8 mouse cellular contexts compared by ENCODE assay signal in the genomic region with DNA sequence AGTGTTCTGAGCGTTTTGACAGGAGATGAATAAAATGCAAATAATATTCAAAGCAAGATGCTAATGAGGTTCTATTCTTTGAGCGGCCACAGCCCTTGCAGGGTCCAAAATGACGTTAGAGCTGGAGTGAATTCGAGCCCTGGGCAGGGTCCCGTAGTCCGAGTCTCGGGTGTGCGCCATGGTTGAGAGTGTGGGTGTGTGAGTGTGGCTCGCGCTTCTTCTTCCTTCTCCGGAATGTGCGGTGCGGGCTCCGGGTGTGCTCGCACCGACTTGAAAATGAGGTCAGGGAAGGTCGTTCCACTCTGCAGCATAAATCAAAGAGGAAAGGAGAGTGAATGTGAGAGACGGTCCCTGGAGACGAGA. TPM values are rescaled to one million over a fixed set of nuclear protein-coding genes. Genes with fewer than 3 reads are reported as not detected.
A peak's percentile ranks its signal among the peaks of the same experiment; 100 is the strongest.
DNase-seq lines count a peak whose midpoint lies in the region; ATAC-seq and TF ChIP-seq lines count a peak whose summit lies in the region.

No protein-coding gene starts in this region.

- intact Hi-C loops in heart, postnatal 14 days (cut with DNase I): no loop called here

- H3K27ac ChIP-seq in heart, embryonic 14.5 days (replicated peaks in 1 of 2; ENCODE audit: control insufficient read depth in 1 of 2, insufficient read depth in 1 of 2, low read depth in 2 of 2, low read length in 2 of 2): no peak overlapping the region
- no peak overlapping the region for H3K27ac ChIP-seq in intestine, embryonic 14.5 days (ENCODE audit: low read depth)
- H3K27ac ChIP-seq in midbrain, postnatal 0 days (ENCODE audit: low read depth, low read length): no peak overlapping the region
- no peak overlapping the region for H3K27ac ChIP-seq in layer of hippocampus, adult 2 months

- TF ChIP-seq CTCF in midbrain, postnatal 0 days (IDR thresholded peaks at IDR 0.05): no peak
- TF ChIP-seq CTCF in layer of hippocampus, adult 2 months (conservative IDR thresholded peaks at IDR 0.05): no peak

- peaks cover 64% of the 10 kb centered on the region for H3K27me3 ChIP-seq in heart, embryonic 14.5 days (ENCODE audit: control insufficient read depth, insufficient read depth, low read length)
- peaks cover 57% of the 10 kb centered on the region for H3K27me3 ChIP-seq in intestine, embryonic 14.5 days (replicated peaks; ENCODE audit: control insufficient read depth, insufficient read depth, low read length)
- peaks cover 46% of the 10 kb centered on the region for H3K27me3 ChIP-seq in midbrain, postnatal 0 days (ENCODE audit: insufficient read depth, low read length)

- H3K36me3 ChIP-seq in heart, embryonic 14.5 days (ENCODE audit: control insufficient read depth, insufficient read depth, low read length): no peaks in the 10 kb centered on the region
- no peaks in the 10 kb centered on the region for H3K36me3 ChIP-seq in intestine, embryonic 14.5 days (ENCODE audit: control insufficient read depth, insufficient read depth, low read length)
- H3K36me3 ChIP-seq in midbrain, postnatal 0 days (ENCODE audit: insufficient read depth, low read length): no peaks in the 10 kb centered on the region

- H3K4me2 ChIP-seq in heart, embryonic 14.5 days (ENCODE audit: low read length): peak overlapping the region; percentile 80
- H3K4me2 ChIP-seq in intestine, embryonic 14.5 days (ENCODE audit: low read length): peak overlapping the region; percentile 80
- peak overlapping the region; percentile 1; the same call in 1 of the 2 replicates for H3K4me2 ChIP-seq in midbrain, postnatal 0 days (ENCODE audit: low read depth, low read length, poor library complexity, severe bottlenecking)

- peaks cover 22 to 36% of the 10 kb centered on the region in 2 experiments for H3K4me1 ChIP-seq in heart, embryonic 14.5 days (ENCODE audit: control insufficient read depth in 2 of 2, insufficient read depth in 2 of 2, low read length in 2 of 2)
- peaks cover 38% of the 10 kb centered on the region for H3K4me1 ChIP-seq in intestine, embryonic 14.5 days (replicated peaks; ENCODE audit: control insufficient read depth, insufficient read depth, low read length)
- peaks cover 4% of the 10 kb centered on the region; the same call in 1 of the 2 replicates for H3K4me1 ChIP-seq in midbrain, postnatal 0 days (ENCODE audit: insufficient read depth, low read length)

- peak overlapping the region; percentile 12 to 41 for H3K4me3 ChIP-seq in heart, embryonic 14.5 days (ENCODE audit: control insufficient read depth in 1 of 2, insufficient read depth in 1 of 2, low read depth in 1 of 2, low read length in 2 of 2)
- 0 out of 2 replicates have a peak overlapping the region, but pooled peaks have one; percentile 16 for H3K4me3 ChIP-seq in intestine, embryonic 14.5 days (ENCODE audit: low read depth, low read length)
- no peak overlapping the region for H3K4me3 ChIP-seq in midbrain, postnatal 0 days (ENCODE audit: low read depth, low read length)
- no peak overlapping the region for H3K4me3 ChIP-seq in layer of hippocampus, adult 2 months

- DNase-seq in heart, postnatal 14 days: no peak
- peak; percentile 71 for DNase-seq in embryo, embryonic 10 days (ENCODE audit: low spot score)
- DNase-seq in intestine, embryonic 14.5 days (ENCODE audit: low spot score): peak; percentile 61
- DNase-seq in midbrain, postnatal 0 days (ENCODE audit: low spot score): no peak
- no peak for DNase-seq in layer of hippocampus, adult 2 months (ENCODE audit: low spot score in 2 of 2)
- no peak for DNase-seq in frontal cortex, postnatal 10 days (ENCODE audit: low spot score in 2 of 2)
- no peak for DNase-seq in cerebellum, adult 11 months

- peaks cover 2% of the 10 kb centered on the region; the same call in 1 of the 2 replicates for H3K9me3 ChIP-seq in heart, embryonic 14.5 days (ENCODE audit: control insufficient read depth, low read length)
- peaks cover 2% of the 10 kb centered on the region; the same call in 1 of the 2 replicates for H3K9me3 ChIP-seq in intestine, embryonic 14.5 days (ENCODE audit: control insufficient read depth, low read length)
- no peaks in the 10 kb centered on the region for H3K9me3 ChIP-seq in midbrain, postnatal 0 days (ENCODE audit: low read length)

- H3K9ac ChIP-seq in heart, embryonic 14.5 days (ENCODE audit: low read length): no peak overlapping the region
- no peak overlapping the region for H3K9ac ChIP-seq in intestine, embryonic 14.5 days (ENCODE audit: low read length)
- H3K9ac ChIP-seq in midbrain, postnatal 0 days (replicated peaks; ENCODE audit: low read length, poor library complexity, severe bottlenecking): no peak overlapping the region

- under 1% methylated on average over 19 of the region's 19 CpGs for WGBS in heart, embryonic 14.5 days
- 1% methylated on average over 19 of the region's 19 CpGs for WGBS in intestine, embryonic 14.5 days
- 0% methylated on average over 19 of the region's 19 CpGs for WGBS in midbrain, postnatal 0 days

- no peak for ATAC-seq in heart, embryonic 14.5 days (ENCODE audit: insufficient number of reproducible peaks, insufficient read depth, low FRiP score, low read depth)
- ATAC-seq in intestine, embryonic 14.5 days (replicated peaks; ENCODE audit: low FRiP score, low TSS enrichment, low read depth): no peak
- no peak for ATAC-seq in midbrain, postnatal 0 days (ENCODE audit: low FRiP score)

RNA-seq across cellular contexts. Expression of gene 1700067P10Rik, which starts 9.4 kb away (rescaled TPM):
- not detected in 2 replicates for polyA plus RNA-seq in heart, embryonic 14.5 days (2014; fragmentation: Nextera tagmentation; extraction: Ambion mirVana)
- not detected for total RNA-seq in heart, postnatal 14 days (2021)
- not detected in 2 replicates for polyA plus RNA-seq in intestine, embryonic 14.5 days (2014; fragmentation: Nextera tagmentation; extraction: Ambion mirVana)
- total RNA-seq in midbrain, postnatal 0 days (2014; rRNA removed): not detected in 2 replicates
- polyA plus RNA-seq in midbrain, postnatal 0 days (2015; fragmentation: Nextera tagmentation; extraction: Ambion mirVana): not detected in 2 replicates
- total RNA-seq in layer of hippocampus, adult 2 months (2021): not detected

RNA-seq across cellular contexts. Expression of gene 9830107B12Rik, which starts 47.6 kb away (rescaled TPM):
- not detected in 2 replicates for polyA plus RNA-seq in heart, embryonic 14.5 days (2014; fragmentation: Nextera tagmentation; extraction: Ambion mirVana)
- total RNA-seq in heart, postnatal 14 days (2021): not detected
- not detected in 2 replicates for polyA plus RNA-seq in intestine, embryonic 14.5 days (2014; fragmentation: Nextera tagmentation; extraction: Ambion mirVana)
- total RNA-seq in midbrain, postnatal 0 days (2014; rRNA removed): not detected in 2 replicates
- polyA plus RNA-seq in midbrain, postnatal 0 days (2015; fragmentation: Nextera tagmentation; extraction: Ambion mirVana): not detected in 2 replicates
- total RNA-seq in layer of hippocampus, adult 2 months (2021): not detected

Comparison
In these comparisons a context has a peak if more than half of its experiments do, and no peak if none do; other contexts are left out.
1. H3K4me2 ChIP-seq: peak in every context shown above with its lines; median percentile 80 in heart, embryonic 14.5 days; 80 in intestine, embryonic 14.5 days; 1 in midbrain, postnatal 0 days.
2. H3K4me3 ChIP-seq: peak in heart, embryonic 14.5 days (2 of 2) and intestine, embryonic 14.5 days (single experiment); none in midbrain, postnatal 0 days (single experiment) and layer of hippocampus, adult 2 months (single experiment).
3. DNase-seq: peak in embryo, embryonic 10 days (single experiment) and intestine, embryonic 14.5 days (single experiment); none in heart, postnatal 14 days (0 of 2), midbrain, postnatal 0 days (single experiment), layer of hippocampus, adult 2 months (0 of 2), frontal cortex, postnatal 10 days (0 of 2) and cerebellum, adult 11 months (single experiment).